Mouse (Mus musculus) megakaryocyte, embryonic 14.5 days (primary cell): ENCODE results near the gene 4933405L10Rik.

Source experiments
- FLI1 ChIP-seq: IDR thresholded peaks from 2 replicates; pipeline ENCODE4 v1.6.1; 2012; ENCODE audit warnings: low read length, inconsistent platforms, mixed read lengths
- GATA1 ChIP-seq: IDR thresholded peaks from 3 replicates; pipeline ENCODE4 v1.6.1; 2012; ENCODE audit warnings: mixed read lengths, low read length, inconsistent platforms, borderline replicate concordance

DNA sequence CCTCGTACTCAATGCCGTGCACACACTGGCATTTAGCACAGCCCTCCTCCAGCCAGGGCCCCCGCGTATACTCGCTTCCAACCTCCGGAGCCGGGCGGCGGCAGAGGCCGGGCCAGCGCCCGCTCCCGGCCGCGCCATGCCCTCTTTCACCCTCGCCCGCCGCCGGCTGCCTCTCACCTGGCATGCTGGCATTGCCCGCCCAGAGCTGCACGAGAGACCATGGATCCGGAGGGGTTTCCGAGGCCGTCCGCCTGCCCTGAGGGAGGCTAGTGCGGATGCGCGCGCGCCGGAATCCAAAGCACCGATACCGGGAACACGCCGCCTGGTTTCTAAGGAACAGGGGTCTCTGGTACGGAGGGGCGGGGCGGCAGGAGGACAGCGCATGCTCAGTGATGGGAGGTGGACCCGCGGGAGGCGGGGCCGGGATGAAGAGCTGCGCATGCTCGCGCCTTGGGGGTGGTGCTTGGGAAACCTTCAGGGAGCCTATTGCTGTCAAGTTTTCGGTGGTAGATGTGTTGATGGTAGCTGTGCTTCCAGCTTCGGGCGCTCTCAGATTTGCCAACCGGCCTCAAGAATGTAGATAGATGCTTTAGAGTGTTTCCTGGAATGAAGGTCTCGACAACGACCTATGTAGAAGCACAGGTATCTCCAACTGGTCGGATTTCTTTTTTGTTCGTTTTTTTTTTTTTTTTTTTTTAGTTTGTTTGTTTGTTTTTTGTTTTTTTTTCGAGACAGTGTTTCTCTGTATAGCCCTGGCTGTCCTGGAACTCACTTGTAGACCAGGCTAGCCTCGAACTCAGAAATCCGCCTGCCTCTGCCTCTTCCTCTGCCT, 51.0 kb downstream of the 4933405L10Rik start, which contains the start of gene Gfod2:
- no peak for TF ChIP-seq GATA1
- no peak for TF ChIP-seq FLI1
